ENCODE assay signal across 18 mouse cellular contexts in genomic region chr14:54728823-54729653, GRCm38 (mm10). TPM values are rescaled to one million over a fixed set of nuclear protein-coding genes. Genes with fewer than 3 reads are reported as not detected.
DNase-seq lines count a peak whose midpoint lies in the region; ATAC-seq and TF ChIP-seq lines count a peak whose summit lies in the region.
"Had no signal": no experiment of that assay in that cellular context is flagged by ENCODE, and none has a peak within 500 bp of the region (broad histone marks: within the 10 kb centered on the region; RNA-seq: fewer than 3 reads in every experiment).

No protein-coding gene starts in this region.

- intact Hi-C loops in left cerebral cortex, postnatal 14 days (cut with DNase I), result no loop called here

- TF ChIP-seq CTCF in cortical plate, adult 2 months (IDR thresholded peaks at IDR 0.05; ENCODE audit: extremely low read depth, insufficient read depth, low read length), result no peak

- H3K27ac ChIP-seq in cortical plate, adult 2 months (ENCODE audit: insufficient read depth, low read length), result peak overlapping the region; percentile 45
- H3K27ac ChIP-seq: limb, embryonic 15.5 days had no signal

- ATAC-seq in cerebellum, adult (ENCODE audit: insufficient number of reproducible peaks, low FRiP score, low TSS enrichment), result peak; percentile 47; the same call in 1 of the 2 replicates
- ATAC-seq: hindbrain, embryonic 16.5 days had no signal

- H3K4me3 ChIP-seq in cortical plate, adult 2 months (ENCODE audit: insufficient read depth, low read length), result no peak overlapping the region
- H3K4me3 ChIP-seq: erythroblast, embryonic 14.5 days; limb, embryonic 15.5 days; megakaryocyte, embryonic 14.5 days had no signal

- DNase-seq in cerebellum, adult 9-10 months, result no peak
- DNase-seq in left cerebral cortex, adult 18-20 months (ENCODE audit: low spot score in 2 of 2), result peak; percentile 24 to 44
- no peak for DNase-seq in left cerebral cortex, postnatal 14 days (ENCODE audit: low spot score in 2 of 2)
- DNase-seq in R1 (ENCODE audit: low read depth, low spot score), result peak; percentile 64
- no peak for DNase-seq in retina, postnatal 1 day
- DNase-seq in kidney, adult 18-20 months, result no peak
- DNase-seq: adrenal gland, postnatal 25 days; gastrocnemius, postnatal 25 days; lung, adult 2 months had no signal

- H3K4me1 ChIP-seq in cortical plate, adult 2 months (ENCODE audit: control insufficient read depth, insufficient read depth, low read length), result peaks cover 4% of the 10 kb centered on the region; the same call in 1 of the 2 replicates
- H3K4me1 ChIP-seq: limb, embryonic 15.5 days had no signal

- TF ChIP-seq POLR2A in cortical plate, adult 2 months (IDR thresholded peaks at IDR 0.05; ENCODE audit: extremely low read depth, insufficient read depth, low read length), result no peak

RNA-seq across cellular contexts. Expression of gene Cebpe, which starts 17.1 kb away (rescaled TPM):
- total RNA-seq in left cerebral cortex, adult 18-20 months (2021), result not detected
- total RNA-seq in left cerebral cortex, postnatal 14 days (2021), result not detected
- polyA plus RNA-seq in cortical plate, adult 2 months (2012; rRNA removed), result 0.09 TPM in 1 of 2 replicates, not detected in the other
- total RNA-seq: adrenal gland, postnatal 25 days; gastrocnemius, postnatal 25 days; layer of hippocampus, postnatal 10 days had no signal
- polyA plus RNA-seq: heart, embryonic 14.5 days; hindbrain, embryonic 16.5 days; kidney, embryonic 16.5 days had no signal

RNA-seq across cellular contexts. Expression of gene Gm29776, which starts 30.4 kb away (rescaled TPM):
- not detected for total RNA-seq in left cerebral cortex, adult 18-20 months (2021)
- total RNA-seq in left cerebral cortex, postnatal 14 days (2021), result not detected
- polyA plus RNA-seq in cortical plate, adult 2 months (2012; rRNA removed), result 0.04 and 0.06 TPM in 2 replicates
- total RNA-seq: adrenal gland, postnatal 25 days; gastrocnemius, postnatal 25 days; layer of hippocampus, postnatal 10 days had no signal
- polyA plus RNA-seq: erythroblast, embryonic 14.5 days had no signal

RNA-seq across cellular contexts. Expression of gene Acin1, which starts 42.3 kb away (rescaled TPM):
- 100 to 1,000 TPM; 193 to 195 TPM for total RNA-seq in left cerebral cortex, adult 18-20 months (2021)
- 100 to 1,000 TPM; 183 to 184 TPM for total RNA-seq in left cerebral cortex, postnatal 14 days (2021)
- 169 and 194 TPM in 2 replicates for polyA plus RNA-seq in cortical plate, adult 2 months (2012; rRNA removed)

RNA-seq across cellular contexts. Expression of gene 1700123O20Rik, which starts 43.0 kb away (rescaled TPM):
- 10 to 100 TPM; 22.9 to 25.8 TPM for total RNA-seq in left cerebral cortex, adult 18-20 months (2021)
- total RNA-seq in left cerebral cortex, postnatal 14 days (2021), result 10 to 100 TPM; 23.4 to 23.8 TPM
- polyA plus RNA-seq in cortical plate, adult 2 months (2012; rRNA removed), result 35.1 and 37.9 TPM in 2 replicates

RNA-seq across cellular contexts. Expression of gene Slc7a8, which starts 52.7 kb away (rescaled TPM):
- total RNA-seq in left cerebral cortex, adult 18-20 months (2021), result 10 to 100 TPM; 48.7 to 52.5 TPM
- 10 to 100 TPM; 68.7 to 70.6 TPM for total RNA-seq in left cerebral cortex, postnatal 14 days (2021)
- polyA plus RNA-seq in cortical plate, adult 2 months (2012; rRNA removed), result 51.3 and 54.7 TPM in 2 replicates

Comparison
In these comparisons a context has a peak if more than half of its experiments do, and no peak if none do; other contexts are left out.
1. DNase-seq: peak in left cerebral cortex, adult 18-20 months (2 of 2) and R1 (single experiment); none in cerebellum, adult 9-10 months (single experiment), left cerebral cortex, postnatal 14 days (0 of 2), retina, postnatal 1 day (single experiment) and kidney, adult 18-20 months (single experiment).